Mouse (Mus musculus) right cerebral cortex, postnatal 36 days (tissue): ENCODE results near the gene Mrc2.
A peak's percentile ranks its signal among the peaks of the same experiment; 100 is the strongest.

ENCODE experiments used
- DNase-seq, 2 experiments: peaks; one replicate each; pipeline ENCODE4 v3.0.0; 2022; ENCODE audit warnings: low spot score in 2 of 2, mixed read lengths in 1 of 2

Gene Mrc2

GRCm38 (mm10) chr11:105311291-105311975 is 19.0 kb downstream of the Mrc2 start:
- no peak for DNase-seq

- no peak for DNase-seq
Observed at GRCm38 (mm10) chr11:105312311-105312942, 20.0 kb downstream of the Mrc2 start.

- DNase-seq = no peak
Observed at GRCm38 (mm10) chr11:105312972-105313632, 20.7 kb downstream of the Mrc2 start.

GRCm38 (mm10) chr11:105313633-105314014 is 21.2 kb downstream of the Mrc2 start:
- no peak for DNase-seq

GRCm38 (mm10) chr11:105315296-105315695 is 22.9 kb downstream of the Mrc2 start:
- no peak for DNase-seq

GRCm38 (mm10) chr11:105316121-105316520 is 23.7 kb downstream of the Mrc2 start:
- no peak for DNase-seq

- DNase-seq = no peak
Observed at GRCm38 (mm10) chr11:105317769-105318168, 25.3 kb downstream of the Mrc2 start.

- DNase-seq = no peak
Observed at GRCm38 (mm10) chr11:105321090-105321489, 28.6 kb downstream of the Mrc2 start.

GRCm38 (mm10) chr11:105323530-105323929 is 31.1 kb downstream of the Mrc2 start:
- DNase-seq = no peak

GRCm38 (mm10) chr11:105327101-105327500 is 34.7 kb downstream of the Mrc2 start:
- no peak for DNase-seq

- DNase-seq = no peak
Observed at GRCm38 (mm10) chr11:105329962-105330361, 37.5 kb downstream of the Mrc2 start.

- DNase-seq = no peak
Observed at GRCm38 (mm10) chr11:105331129-105331528, 38.7 kb downstream of the Mrc2 start.

GRCm38 (mm10) chr11:105331732-105332131 is 39.3 kb downstream of the Mrc2 start:
- DNase-seq = no peak

GRCm38 (mm10) chr11:105332468-105332867 is 40.0 kb downstream of the Mrc2 start:
- no peak for DNase-seq

GRCm38 (mm10) chr11:105333867-105334670 is 41.6 kb downstream of the Mrc2 start:
- no peak for DNase-seq

GRCm38 (mm10) chr11:105338596-105339390 is 46.4 kb downstream of the Mrc2 start:
- no peak for DNase-seq

GRCm38 (mm10) chr11:105345284-105345683 is 52.8 kb downstream of the Mrc2 start:
- no peak for DNase-seq

- DNase-seq = peak; percentile 75 to 81
Observed at GRCm38 (mm10) chr11:105347162-105348161, 55.0 kb downstream of the Mrc2 start.

GRCm38 (mm10) chr11:105348495-105348982 is 56.1 kb downstream of the Mrc2 start:
- no peak for DNase-seq

GRCm38 (mm10) chr11:105349780-105350324 is 57.4 kb downstream of the Mrc2 start:
- no peak for DNase-seq
